Mouse (Mus musculus): ENCODE results near the gene Tbkbp1.

DNA sequence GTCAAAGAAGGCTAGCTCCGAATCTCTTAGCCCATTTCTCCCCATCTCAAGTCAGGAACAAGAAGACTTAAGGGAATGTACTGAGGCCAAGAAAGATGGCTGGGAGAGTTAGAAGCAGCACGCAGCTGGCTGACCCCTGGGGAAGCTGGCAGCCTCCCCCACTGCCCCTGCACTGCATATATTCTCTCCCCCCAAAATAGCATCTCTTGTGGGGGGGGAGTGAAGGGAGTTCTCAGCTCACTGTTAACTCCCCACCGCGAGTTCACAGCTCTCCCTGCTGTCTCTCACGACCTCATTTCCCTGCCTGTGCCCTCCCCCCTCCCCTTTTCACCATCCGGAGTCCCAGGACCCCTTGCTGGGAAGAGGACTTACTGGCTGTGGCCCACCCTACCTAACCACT is 19.1 kb downstream of the Tbkbp1 start:
- TF ChIP-seq CTCF (IDR thresholded peaks at IDR 0.05; ENCODE audit: insufficient read depth, low read length) = no peak
- TF ChIP-seq POLR2A (IDR thresholded peaks at IDR 0.05; ENCODE audit: borderline replicate concordance, extremely low read depth, low read depth, low read length) = no peak
